Mouse (Mus musculus): ENCODE results near the gene Palm. TPM values are rescaled to one million over a fixed set of nuclear protein-coding genes. Genes with fewer than 3 reads are reported as not detected.

Gene Palm
- polyA plus RNA-seq, 1 experiment from 2014 or later, result 349 TPM

DNA sequence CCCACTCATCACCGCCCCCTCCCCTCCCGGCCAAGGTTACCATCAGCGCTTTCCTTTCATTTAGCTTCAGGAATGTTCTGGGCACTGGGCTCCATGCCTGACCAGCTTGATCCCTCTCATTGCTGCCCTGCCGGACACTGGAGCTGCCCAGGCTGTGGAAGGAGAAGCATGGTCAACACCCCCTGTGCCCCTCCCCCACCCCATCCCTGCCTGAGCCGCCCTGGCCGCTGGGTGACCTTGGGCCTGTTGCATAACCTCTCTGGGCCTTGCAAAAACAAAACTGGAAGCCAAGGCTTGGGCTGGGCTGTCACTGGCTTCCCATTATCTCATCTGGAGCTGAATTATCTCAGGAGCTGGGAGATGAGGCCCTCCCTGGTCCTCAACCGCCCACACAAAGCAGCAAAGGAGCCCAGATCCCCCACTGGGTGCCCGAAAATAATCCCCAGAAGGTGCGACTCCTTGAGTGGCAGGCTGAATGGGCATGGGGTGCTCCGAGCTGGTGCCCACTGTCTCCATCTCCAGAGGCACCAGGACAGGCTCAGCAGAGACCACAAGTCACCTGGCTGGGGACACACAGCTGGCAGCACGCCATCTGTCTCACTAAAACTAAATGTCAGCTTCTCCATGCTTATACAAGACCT lies 9.1 kb downstream of the Palm start:
- H3K4me1 ChIP-seq (replicated peaks; ENCODE audit: control insufficient read depth, insufficient read depth, low read length), result peaks cover 50% of the 10 kb centered on the region
- no peak for ATAC-seq
- peak overlapping the region; percentile 30; the same call in 1 of the 2 replicates for H3K9ac ChIP-seq (replicated peaks; ENCODE audit: low read depth, low read length)
- no peak overlapping the region for H3K4me3 ChIP-seq (replicated peaks; ENCODE audit: low read length)
- no peaks in the 10 kb centered on the region for H3K9me3 ChIP-seq (ENCODE audit: control insufficient read depth, low read length)
- 32% methylated on average over 9 of the region's 11 CpGs for WGBS
- no peaks in the 10 kb centered on the region for H3K27me3 ChIP-seq (replicated peaks; ENCODE audit: control insufficient read depth, insufficient read depth, low read length)
- no peak overlapping the region for H3K4me2 ChIP-seq (ENCODE audit: low read length)
- H3K27ac ChIP-seq (ENCODE audit: low read length), result peak overlapping the region; percentile 91
- no peaks in the 10 kb centered on the region for H3K36me3 ChIP-seq (ENCODE audit: control insufficient read depth, insufficient read depth)

- 2% methylated on average over 28 of the region's 29 CpGs for WGBS
- Histone ChIP-seq H3K9ac (replicated peaks; ENCODE audit: low read depth, low read length) (peak overlapping the region; percentile 49), H3K9me3 (ENCODE audit: control insufficient read depth, low read length) (no peaks in the 10 kb centered on the region)
Observed at GRCm38 (mm10) chr10:79803716-79804323, 10.4 kb downstream of the Palm start.

DNA sequence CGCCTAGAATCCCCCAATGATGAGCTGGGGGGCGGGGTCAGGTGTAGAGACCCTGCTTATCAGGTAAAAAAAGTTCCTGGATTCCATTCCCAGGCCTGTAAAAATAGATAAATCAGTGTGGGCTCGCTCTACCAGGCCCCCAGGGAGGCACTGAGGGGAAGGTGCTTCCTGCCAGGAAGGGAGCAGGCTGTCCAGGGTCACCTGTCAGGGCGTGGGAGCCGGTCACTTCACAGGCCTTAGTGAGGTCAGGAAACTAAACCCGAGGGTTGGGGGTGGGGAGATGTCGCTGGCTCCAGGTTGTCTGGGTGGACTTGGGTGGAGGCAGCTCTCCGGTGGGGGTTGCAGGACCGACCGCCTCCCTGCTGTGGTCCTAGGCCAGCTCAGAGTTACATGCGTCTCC lies 12.3 kb downstream of the Palm start:
- H3K4me1 ChIP-seq (replicated peaks; ENCODE audit: control insufficient read depth, insufficient read depth, low read length), result peaks cover 42% of the 10 kb centered on the region
- no peak overlapping the region for H3K9ac ChIP-seq (replicated peaks; ENCODE audit: low read depth, low read length)
- WGBS, result 74% methylated on average over 11 of the region's 11 CpGs
- H3K27me3 ChIP-seq (replicated peaks; ENCODE audit: control insufficient read depth, insufficient read depth, low read length), result no peaks in the 10 kb centered on the region
- H3K36me3 ChIP-seq (ENCODE audit: control insufficient read depth, insufficient read depth), result peaks cover 14% of the 10 kb centered on the region
- H3K4me2 ChIP-seq (ENCODE audit: low read length), result no peak overlapping the region
- no peak for ATAC-seq
- H3K27ac ChIP-seq (ENCODE audit: low read length), result no peak overlapping the region; the same call in 1 of the 2 replicates
- no peaks in the 10 kb centered on the region for H3K9me3 ChIP-seq (ENCODE audit: control insufficient read depth, low read length)
- no peak overlapping the region for H3K4me3 ChIP-seq (replicated peaks; ENCODE audit: low read length)

More at GRCm38 (mm10) chr10:79803716-79804323, 10.4 kb downstream of the Palm start:
- peak overlapping the region; percentile 91 for H3K27ac ChIP-seq (ENCODE audit: low read length)
- ATAC-seq, result peak; percentile 98
- no peaks in the 10 kb centered on the region for H3K27me3 ChIP-seq (replicated peaks; ENCODE audit: control insufficient read depth, insufficient read depth, low read length)
- peak overlapping the region; percentile 34 for H3K4me3 ChIP-seq (replicated peaks; ENCODE audit: low read length)
- H3K4me2 ChIP-seq (ENCODE audit: low read length), result peak overlapping the region; percentile 59
- H3K36me3 ChIP-seq (ENCODE audit: control insufficient read depth, insufficient read depth), result peaks cover 2% of the 10 kb centered on the region; the same call in 1 of the 2 replicates
- peaks cover 45% of the 10 kb centered on the region for H3K4me1 ChIP-seq (replicated peaks; ENCODE audit: control insufficient read depth, insufficient read depth, low read length)

DNA sequence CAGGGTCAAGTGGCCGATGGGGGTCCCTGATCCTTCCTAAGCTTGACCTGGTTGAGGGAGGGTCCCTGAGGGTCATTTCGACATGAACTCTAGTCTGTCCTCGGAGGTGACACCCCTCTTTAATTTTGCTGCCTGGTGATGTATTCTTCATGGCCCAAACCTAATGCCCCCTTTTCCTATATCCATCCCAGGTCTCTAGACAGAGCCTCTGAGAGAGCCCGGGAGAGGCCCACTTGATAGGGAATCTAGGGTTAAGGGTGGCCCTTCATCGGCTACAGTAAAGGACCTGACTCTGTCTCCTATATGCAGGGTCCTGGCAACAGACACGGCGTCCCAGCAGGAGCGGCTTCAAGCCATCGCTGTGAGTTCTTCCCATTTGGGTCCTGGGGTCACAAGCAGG lies 13.0 kb downstream of the Palm start:
- no peak overlapping the region for H3K27ac ChIP-seq (ENCODE audit: low read length)
- peaks cover 18% of the 10 kb centered on the region for H3K36me3 ChIP-seq (ENCODE audit: control insufficient read depth, insufficient read depth)
- no peaks in the 10 kb centered on the region for H3K27me3 ChIP-seq (replicated peaks; ENCODE audit: control insufficient read depth, insufficient read depth, low read length)
- no peak overlapping the region for H3K4me3 ChIP-seq (replicated peaks; ENCODE audit: low read length)
- no peak overlapping the region for H3K4me2 ChIP-seq (ENCODE audit: low read length)
- H3K9me3 ChIP-seq (ENCODE audit: control insufficient read depth, low read length), result no peaks in the 10 kb centered on the region
- ATAC-seq, result no peak
- H3K4me1 ChIP-seq (replicated peaks; ENCODE audit: control insufficient read depth, insufficient read depth, low read length), result peaks cover 39% of the 10 kb centered on the region
- H3K9ac ChIP-seq (replicated peaks; ENCODE audit: low read depth, low read length), result no peak overlapping the region
- 92% methylated on average over 9 of the region's 9 CpGs for WGBS

DNA sequence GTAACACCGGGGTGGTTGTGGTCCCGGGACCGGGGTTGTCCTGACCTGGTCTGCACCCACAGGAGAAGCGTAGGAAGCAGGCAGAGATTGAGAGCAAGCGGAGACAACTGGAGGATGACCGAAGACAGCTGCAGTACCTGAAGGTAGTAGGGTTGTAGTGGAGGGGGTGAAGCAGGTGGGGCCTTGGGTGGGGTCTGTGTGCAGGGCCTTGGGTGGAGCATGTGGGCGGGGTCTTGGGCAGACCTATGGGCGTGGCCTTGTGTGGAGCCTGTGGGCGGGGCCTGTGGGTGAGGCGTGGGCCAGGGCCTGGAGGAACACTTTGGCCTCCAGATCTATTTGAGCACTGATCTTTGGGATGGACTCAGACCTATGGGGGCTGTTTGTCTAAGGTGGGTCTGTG lies 13.6 kb downstream of the Palm start:
- H3K4me3 ChIP-seq (replicated peaks; ENCODE audit: low read length), result no peak overlapping the region
- no peaks in the 10 kb centered on the region for H3K9me3 ChIP-seq (ENCODE audit: control insufficient read depth, low read length)
- no peak for ATAC-seq
- 81% methylated on average over 10 of the region's 10 CpGs for WGBS
- peaks cover 32% of the 10 kb centered on the region for H3K4me1 ChIP-seq (replicated peaks; ENCODE audit: control insufficient read depth, insufficient read depth, low read length)
- H3K27ac ChIP-seq (ENCODE audit: low read length), result no peak overlapping the region
- no peak overlapping the region for H3K9ac ChIP-seq (replicated peaks; ENCODE audit: low read depth, low read length)
- H3K36me3 ChIP-seq (ENCODE audit: control insufficient read depth, insufficient read depth), result peaks cover 18% of the 10 kb centered on the region
- no peak overlapping the region for H3K4me2 ChIP-seq (ENCODE audit: low read length)
- H3K27me3 ChIP-seq (replicated peaks; ENCODE audit: control insufficient read depth, insufficient read depth, low read length), result no peaks in the 10 kb centered on the region

DNA sequence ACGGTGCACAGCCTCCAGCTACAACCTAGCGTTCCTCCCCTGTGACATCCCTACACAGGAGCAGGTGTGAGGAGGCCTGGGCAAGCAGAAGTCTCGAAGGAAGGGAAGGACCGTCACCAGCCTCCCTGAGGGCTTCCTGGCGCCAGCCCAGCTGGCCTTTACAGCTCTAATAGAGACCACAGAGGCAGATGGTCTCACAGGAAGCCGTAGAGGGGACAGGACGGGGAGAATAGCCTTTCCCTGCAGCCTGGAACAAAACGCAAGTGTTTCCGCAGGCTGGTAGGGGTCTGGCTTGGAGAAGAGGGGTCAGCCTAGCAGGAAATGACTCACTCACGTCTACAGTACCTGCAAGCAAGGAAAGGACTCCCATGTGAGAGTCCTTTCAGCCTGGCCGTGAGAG lies 14.5 kb downstream of the Palm start:
- ATAC-seq, result no peak

DNA sequence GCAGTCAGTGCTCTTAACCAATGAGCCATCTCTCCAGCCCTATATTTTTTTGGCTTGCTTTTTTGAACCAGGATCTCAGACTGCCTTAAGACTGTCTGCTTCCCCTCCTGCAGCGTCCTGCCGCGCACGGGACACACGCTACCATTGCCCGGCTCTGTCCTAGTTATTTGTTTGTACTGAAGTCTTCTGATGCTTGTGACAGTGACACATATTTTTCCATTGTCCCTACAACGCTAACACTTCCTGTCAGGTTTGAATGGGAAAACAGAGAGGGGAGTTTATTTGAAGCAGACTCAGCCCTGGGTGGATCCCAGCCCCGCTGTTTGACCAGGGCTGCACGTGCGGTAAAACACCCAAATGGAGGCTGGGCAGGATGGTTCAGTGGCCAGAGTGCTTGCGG lies 15.4 kb downstream of the Palm start:
- 85% methylated on average over 11 of the region's 11 CpGs for WGBS
- peaks cover 18% of the 10 kb centered on the region for H3K36me3 ChIP-seq (ENCODE audit: control insufficient read depth, insufficient read depth)
- no peaks in the 10 kb centered on the region for H3K27me3 ChIP-seq (replicated peaks; ENCODE audit: control insufficient read depth, insufficient read depth, low read length)
- H3K9ac ChIP-seq (replicated peaks; ENCODE audit: low read depth, low read length), result no peak overlapping the region
- no peak overlapping the region for H3K4me3 ChIP-seq (replicated peaks; ENCODE audit: low read length)
- no peaks in the 10 kb centered on the region for H3K9me3 ChIP-seq (ENCODE audit: control insufficient read depth, low read length)
- ATAC-seq, result no peak
- peaks cover 15% of the 10 kb centered on the region for H3K4me1 ChIP-seq (replicated peaks; ENCODE audit: control insufficient read depth, insufficient read depth, low read length)
- no peak overlapping the region for H3K27ac ChIP-seq (ENCODE audit: low read length)
- H3K4me2 ChIP-seq (ENCODE audit: low read length), result no peak overlapping the region

More for the DNA sequence above, 14.5 kb downstream of the Palm start:
- Histone ChIP-seq H3K27ac (ENCODE audit: low read length) (no peak overlapping the region), H3K4me2 (ENCODE audit: low read length) (no peak overlapping the region), H3K9ac (replicated peaks; ENCODE audit: low read depth, low read length) (no peak overlapping the region), H3K36me3 (ENCODE audit: control insufficient read depth, insufficient read depth) (peaks cover 18% of the 10 kb centered on the region), H3K4me1 (replicated peaks; ENCODE audit: control insufficient read depth, insufficient read depth, low read length) (peaks cover 24% of the 10 kb centered on the region), H3K9me3 (ENCODE audit: control insufficient read depth, low read length) (no peaks in the 10 kb centered on the region), H3K27me3 (replicated peaks; ENCODE audit: control insufficient read depth, insufficient read depth, low read length) (no peaks in the 10 kb centered on the region), H3K4me3 (replicated peaks; ENCODE audit: low read length) (no peak overlapping the region)
- 58% methylated on average over 11 of the region's 11 CpGs for WGBS

DNA sequence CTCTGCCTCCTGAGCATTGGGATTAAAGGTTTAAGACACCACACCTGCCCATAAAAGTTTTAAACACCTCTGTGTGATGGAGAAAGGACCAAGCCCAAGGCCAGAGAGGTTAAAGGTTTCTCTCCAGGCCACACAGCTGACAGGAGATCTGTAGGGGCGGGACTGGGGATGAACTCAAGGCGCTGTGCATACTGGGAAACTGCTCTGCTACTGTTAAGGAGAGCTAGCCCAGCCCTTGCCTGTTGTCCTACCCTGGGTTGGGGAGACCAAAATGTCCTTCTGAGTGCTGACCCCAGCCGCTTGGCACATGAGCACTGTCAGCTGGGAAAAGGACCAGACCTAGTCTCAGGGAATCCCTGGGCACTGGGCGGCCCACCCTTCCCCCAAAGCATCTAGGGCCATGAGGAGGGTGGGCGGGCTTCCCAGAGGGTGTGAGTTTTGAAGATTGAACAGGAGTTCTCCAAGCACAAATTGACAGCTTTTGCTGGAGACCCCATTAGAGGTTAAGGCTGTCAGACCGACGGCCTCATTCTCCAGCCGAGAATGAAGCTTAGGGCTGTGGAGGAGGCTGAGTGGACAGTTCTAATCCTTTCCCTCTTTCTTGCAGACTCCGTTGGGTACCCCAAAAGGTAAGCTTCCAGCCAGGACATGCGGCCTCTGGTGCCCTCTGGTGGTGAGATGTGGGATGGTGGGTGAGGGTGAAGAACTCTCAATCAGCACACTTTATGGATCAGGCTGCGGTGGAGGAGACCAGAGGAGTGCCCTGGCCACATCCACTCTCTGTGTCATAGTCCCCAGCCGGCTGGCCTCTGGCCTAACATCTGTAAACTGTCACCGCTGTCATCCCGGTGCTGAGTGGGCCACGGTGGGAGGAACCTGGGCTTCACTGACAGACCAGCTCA lies 18.6 kb downstream of the Palm start:
- Histone ChIP-seq H3K9ac (replicated peaks; ENCODE audit: low read depth, low read length) (no peak overlapping the region), H3K4me2 (ENCODE audit: low read length) (no peak overlapping the region), H3K27ac (ENCODE audit: low read length) (no peak overlapping the region), H3K27me3 (replicated peaks; ENCODE audit: control insufficient read depth, insufficient read depth, low read length) (no peaks in the 10 kb centered on the region), H3K36me3 (ENCODE audit: control insufficient read depth, insufficient read depth) (peaks cover 32% of the 10 kb centered on the region), H3K9me3 (ENCODE audit: control insufficient read depth, low read length) (no peaks in the 10 kb centered on the region), H3K4me3 (replicated peaks; ENCODE audit: low read length) (no peak overlapping the region), H3K4me1 (replicated peaks; ENCODE audit: control insufficient read depth, insufficient read depth, low read length) (no peaks in the 10 kb centered on the region)
- 27% methylated on average over 15 of the region's 15 CpGs for WGBS
- ATAC-seq, result peak; percentile 68

GRCm38 (mm10) chr10:79814271-79814842 lies 21.0 kb downstream of the Palm start:
- 86% methylated on average over 5 of the region's 5 CpGs for WGBS
- H3K36me3 ChIP-seq (ENCODE audit: control insufficient read depth, insufficient read depth), result peaks cover 30% of the 10 kb centered on the region

More at GRCm38 (mm10) chr10:79814271-79814842, 21.0 kb downstream of the Palm start:
- Histone ChIP-seq H3K27ac (ENCODE audit: low read length) (no peak overlapping the region), H3K4me2 (ENCODE audit: low read length) (no peak overlapping the region), H3K9ac (replicated peaks; ENCODE audit: low read depth, low read length) (no peak overlapping the region), H3K4me1 (replicated peaks; ENCODE audit: control insufficient read depth, insufficient read depth, low read length) (no peaks in the 10 kb centered on the region), H3K9me3 (ENCODE audit: control insufficient read depth, low read length) (no peaks in the 10 kb centered on the region), H3K27me3 (replicated peaks; ENCODE audit: control insufficient read depth, insufficient read depth, low read length) (no peaks in the 10 kb centered on the region), H3K4me3 (replicated peaks; ENCODE audit: low read length) (no peak overlapping the region)
- no peak for ATAC-seq
